Mouse (Mus musculus): Measurements from ENCODE around the gene Slc5a10. TPM values are rescaled to one million over a fixed set of nuclear protein-coding genes. Genes with fewer than 3 reads are reported as not detected.

Gene Slc5a10
- polyA plus RNA-seq, 1 experiment from 2014 or later: 0.14 TPM

DNA sequence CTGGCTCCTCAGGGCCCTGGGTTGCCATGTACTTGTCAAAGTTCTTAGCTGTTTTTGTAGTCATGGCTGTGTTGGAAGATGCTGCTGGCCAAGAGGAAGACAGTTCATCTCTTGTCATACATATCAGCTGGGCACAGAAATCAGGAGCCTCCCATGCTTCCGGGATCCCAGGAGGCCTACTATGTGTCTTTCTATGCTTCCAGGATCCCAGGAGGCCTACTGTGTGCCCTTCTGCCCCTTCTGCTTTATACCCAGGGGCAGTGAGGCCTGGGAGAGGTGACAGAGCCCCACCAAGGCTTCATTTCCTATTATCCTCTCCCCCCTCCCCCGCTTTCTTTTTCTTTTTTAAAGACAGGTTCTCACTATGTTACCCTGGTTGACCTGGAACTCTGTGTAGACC is 15.0 kb downstream of the Slc5a10 start:
- H3K27me3 ChIP-seq: no peaks in the 10 kb centered on the region
- H3K4me1 ChIP-seq (replicated peaks): peaks cover 10% of the 10 kb centered on the region
- H3K27ac ChIP-seq: no peak overlapping the region
- no peak overlapping the region for H3K4me3 ChIP-seq (replicated peaks)
- no peak for ATAC-seq (ENCODE audit: insufficient number of reproducible peaks, insufficient read depth, low FRiP score, low TSS enrichment, low read depth)
- peaks cover 6% of the 10 kb centered on the region; the same call in 1 of the 2 replicates for H3K36me3 ChIP-seq
- H3K9me3 ChIP-seq: no peaks in the 10 kb centered on the region
- no peak overlapping the region for H3K4me2 ChIP-seq
- WGBS: 97% methylated on average over 2 of the region's 2 CpGs
- no peak overlapping the region for H3K9ac ChIP-seq (replicated peaks)

DNA sequence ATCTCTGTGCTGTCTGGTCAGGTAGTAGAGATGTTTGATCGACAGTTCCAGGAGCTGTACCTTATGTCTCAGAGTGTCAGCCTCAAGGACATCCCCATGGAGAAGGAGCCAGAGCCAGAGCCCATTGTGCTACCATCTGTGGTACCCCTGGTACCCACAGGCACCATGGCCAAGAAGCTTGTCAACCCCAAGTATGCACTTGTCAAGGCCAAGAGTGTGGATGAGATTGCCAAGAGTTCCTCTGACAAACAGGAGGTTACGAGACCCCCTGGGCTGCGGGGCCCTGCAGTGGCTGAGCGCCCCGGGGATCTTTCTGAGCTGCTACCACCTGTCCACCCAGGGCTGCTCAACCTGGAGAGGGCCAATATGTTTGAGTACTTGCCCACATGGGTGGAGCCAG is 18.1 kb downstream of the Slc5a10 start:
- WGBS: 93% methylated on average over 5 of the region's 5 CpGs
- ATAC-seq (ENCODE audit: insufficient number of reproducible peaks, insufficient read depth, low FRiP score, low TSS enrichment, low read depth): no peak
- Histone ChIP-seq H3K27me3 (no peaks in the 10 kb centered on the region), H3K4me1 (replicated peaks) (0 out of 2 replicates have a peak, but pooled peaks cover 3% of the 10 kb centered on the region), H3K4me3 (replicated peaks) (no peak overlapping the region), H3K9ac (replicated peaks) (no peak overlapping the region), H3K9me3 (no peaks in the 10 kb centered on the region), H3K27ac (no peak overlapping the region), H3K36me3 (peaks cover 6% of the 10 kb centered on the region; the same call in 1 of the 2 replicates), H3K4me2 (no peak overlapping the region)

GRCm38 (mm10) chr11:61701696-61702095 is 18.9 kb downstream of the Slc5a10 start:
- WGBS: 81% methylated on average over 5 of the region's 5 CpGs
- Histone ChIP-seq H3K4me1 (replicated peaks) (0 out of 2 replicates have a peak, but pooled peaks cover 3% of the 10 kb centered on the region), H3K27ac (no peak overlapping the region), H3K27me3 (no peaks in the 10 kb centered on the region), H3K36me3 (peaks cover 6% of the 10 kb centered on the region; the same call in 1 of the 2 replicates), H3K9ac (replicated peaks) (no peak overlapping the region), H3K4me3 (replicated peaks) (no peak overlapping the region), H3K9me3 (no peaks in the 10 kb centered on the region), H3K4me2 (no peak overlapping the region)
- no peak for ATAC-seq (ENCODE audit: insufficient number of reproducible peaks, insufficient read depth, low FRiP score, low TSS enrichment, low read depth)

DNA sequence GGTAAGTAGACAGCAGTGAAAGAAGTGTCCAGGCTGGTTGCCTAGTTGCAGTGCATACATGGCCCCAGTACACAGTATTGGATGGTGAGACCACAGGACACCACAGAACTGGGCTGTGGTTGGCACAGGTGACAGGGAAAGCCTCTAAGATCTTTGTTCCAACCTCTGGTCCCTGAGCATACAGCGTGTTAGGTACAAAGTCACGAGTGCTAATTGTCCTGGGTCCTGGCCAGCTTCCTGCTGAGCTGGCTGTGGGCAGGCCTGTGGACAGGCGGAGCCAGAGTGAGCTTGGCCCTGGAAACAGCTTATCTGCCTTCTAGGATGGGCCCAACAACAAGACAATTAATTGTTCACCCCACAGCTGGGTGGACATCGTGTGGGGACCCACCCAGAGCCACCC is 20.7 kb downstream of the Slc5a10 start:
- no peak for ATAC-seq (ENCODE audit: insufficient number of reproducible peaks, insufficient read depth, low FRiP score, low TSS enrichment, low read depth)
- peaks cover 6% of the 10 kb centered on the region; the same call in 1 of the 2 replicates for H3K36me3 ChIP-seq
- no peaks in the 10 kb centered on the region for H3K9me3 ChIP-seq
- H3K9ac ChIP-seq (replicated peaks): no peak overlapping the region
- WGBS: 63% methylated on average over 4 of the region's 4 CpGs
- H3K4me2 ChIP-seq: no peak overlapping the region
- H3K27me3 ChIP-seq: no peaks in the 10 kb centered on the region
- no peak overlapping the region for H3K4me3 ChIP-seq (replicated peaks)
- H3K27ac ChIP-seq: no peak overlapping the region
- H3K4me1 ChIP-seq (replicated peaks): 0 out of 2 replicates have a peak, but pooled peaks cover 3% of the 10 kb centered on the region

GRCm38 (mm10) chr11:61699460-61699859 is 21.2 kb downstream of the Slc5a10 start:
- Histone ChIP-seq H3K27me3 (no peaks in the 10 kb centered on the region), H3K27ac (no peak overlapping the region), H3K4me3 (replicated peaks) (no peak overlapping the region), H3K4me2 (no peak overlapping the region), H3K36me3 (peaks cover 6% of the 10 kb centered on the region; the same call in 1 of the 2 replicates), H3K4me1 (replicated peaks) (0 out of 2 replicates have a peak, but pooled peaks cover 3% of the 10 kb centered on the region), H3K9ac (replicated peaks) (no peak overlapping the region), H3K9me3 (no peaks in the 10 kb centered on the region)
- ATAC-seq (ENCODE audit: insufficient number of reproducible peaks, insufficient read depth, low FRiP score, low TSS enrichment, low read depth): no peak
- WGBS: 83% methylated on average over 5 of the region's 5 CpGs

DNA sequence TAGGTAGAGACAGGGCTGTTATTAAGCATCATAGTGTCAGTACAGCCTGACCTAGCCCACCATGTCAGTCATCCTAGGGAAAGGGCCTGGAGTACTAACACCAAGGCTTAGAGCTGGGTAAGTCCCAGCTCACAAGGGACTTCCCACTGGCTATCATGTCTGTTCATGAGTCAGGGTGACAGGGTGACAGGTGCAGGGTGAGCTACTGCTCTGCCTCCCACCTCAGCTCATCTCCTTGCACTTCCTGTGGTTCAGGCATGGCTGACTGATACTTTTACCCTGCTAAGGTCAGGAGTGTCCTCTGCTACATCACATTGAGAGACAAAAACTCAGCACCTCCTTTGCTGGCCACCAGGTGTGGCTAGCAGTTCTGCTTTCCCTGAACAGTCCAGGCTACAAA is 21.8 kb downstream of the Slc5a10 start:
- Histone ChIP-seq H3K36me3 (peaks cover 6% of the 10 kb centered on the region; the same call in 1 of the 2 replicates), H3K9me3 (no peaks in the 10 kb centered on the region), H3K27ac (no peak overlapping the region), H3K9ac (replicated peaks) (no peak overlapping the region), H3K4me1 (replicated peaks) (0 out of 2 replicates have a peak, but pooled peaks cover 3% of the 10 kb centered on the region), H3K27me3 (no peaks in the 10 kb centered on the region), H3K4me2 (no peak overlapping the region), H3K4me3 (replicated peaks) (no peak overlapping the region)
- ATAC-seq (ENCODE audit: insufficient number of reproducible peaks, insufficient read depth, low FRiP score, low TSS enrichment, low read depth): no peak

GRCm38 (mm10) chr11:61692996-61693395 is 27.6 kb downstream of the Slc5a10 start:
- 93% methylated on average over 5 of the region's 5 CpGs for WGBS
- no peaks in the 10 kb centered on the region for H3K27me3 ChIP-seq
- H3K36me3 ChIP-seq: no peaks in the 10 kb centered on the region
- no peak overlapping the region for H3K4me3 ChIP-seq (replicated peaks)
- ATAC-seq (ENCODE audit: insufficient number of reproducible peaks, insufficient read depth, low FRiP score, low TSS enrichment, low read depth): no peak
- no peak overlapping the region for H3K4me2 ChIP-seq
- H3K9me3 ChIP-seq: no peaks in the 10 kb centered on the region
- no peaks in the 10 kb centered on the region for H3K4me1 ChIP-seq (replicated peaks)
- H3K27ac ChIP-seq: no peak overlapping the region
- no peak overlapping the region for H3K9ac ChIP-seq (replicated peaks)

- H3K4me1 ChIP-seq (replicated peaks): peaks cover 13% of the 10 kb centered on the region
- no peaks in the 10 kb centered on the region for H3K36me3 ChIP-seq
- H3K4me3 ChIP-seq (replicated peaks): no peak overlapping the region
- H3K9ac ChIP-seq (replicated peaks): no peak overlapping the region
- H3K27me3 ChIP-seq: peaks cover 39% of the 10 kb centered on the region
- no peaks in the 10 kb centered on the region for H3K9me3 ChIP-seq
- ATAC-seq (ENCODE audit: insufficient number of reproducible peaks, insufficient read depth, low FRiP score, low TSS enrichment, low read depth): no peak
- H3K4me2 ChIP-seq: no peak overlapping the region
- WGBS: 51% methylated on average over 2 of the region's 2 CpGs
- H3K27ac ChIP-seq: no peak overlapping the region
Measured at GRCm38 (mm10) chr11:61687595-61687994, 33.0 kb downstream of the Slc5a10 start.

GRCm38 (mm10) chr11:61686906-61687453 is 33.6 kb downstream of the Slc5a10 start:
- H3K4me1 ChIP-seq (replicated peaks): peaks cover 13% of the 10 kb centered on the region
- H3K27me3 ChIP-seq: peaks cover 40% of the 10 kb centered on the region
- WGBS: 46% methylated on average over 10 of the region's 10 CpGs
- no peak overlapping the region for H3K9ac ChIP-seq (replicated peaks)
- no peak overlapping the region for H3K4me3 ChIP-seq (replicated peaks)
- ATAC-seq (ENCODE audit: insufficient number of reproducible peaks, insufficient read depth, low FRiP score, low TSS enrichment, low read depth): no peak
- no peaks in the 10 kb centered on the region for H3K36me3 ChIP-seq
- no peaks in the 10 kb centered on the region for H3K9me3 ChIP-seq
- no peak overlapping the region for H3K27ac ChIP-seq
- H3K4me2 ChIP-seq: no peak overlapping the region

DNA sequence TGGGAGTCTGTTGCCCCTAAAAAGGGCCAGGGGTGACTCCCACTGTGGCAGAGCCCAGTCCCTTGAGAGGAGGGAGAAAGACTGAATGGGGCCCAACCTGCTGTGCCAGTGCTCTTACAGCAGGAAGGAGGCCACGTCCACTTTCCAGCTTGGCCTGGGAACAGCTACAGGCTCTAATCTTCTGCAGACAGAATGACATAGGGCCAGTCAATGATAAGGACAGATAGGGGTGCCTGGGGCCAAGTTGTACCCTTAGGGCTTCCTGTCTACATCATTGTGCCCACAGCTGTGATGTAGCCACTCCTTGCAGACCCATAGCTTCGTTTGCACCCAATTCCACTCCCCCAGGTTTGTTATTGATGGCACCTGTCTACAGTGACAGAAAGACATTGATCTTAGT is 34.5 kb downstream of the Slc5a10 start:
- peaks cover 40% of the 10 kb centered on the region for H3K27me3 ChIP-seq
- no peak overlapping the region for H3K4me2 ChIP-seq
- WGBS: 40% methylated on average over 2 of the region's 2 CpGs
- no peak overlapping the region for H3K27ac ChIP-seq
- peaks cover 13% of the 10 kb centered on the region for H3K4me1 ChIP-seq (replicated peaks)
- no peaks in the 10 kb centered on the region for H3K36me3 ChIP-seq
- no peak for ATAC-seq (ENCODE audit: insufficient number of reproducible peaks, insufficient read depth, low FRiP score, low TSS enrichment, low read depth)
- no peak overlapping the region for H3K9ac ChIP-seq (replicated peaks)
- no peak overlapping the region for H3K4me3 ChIP-seq (replicated peaks)
- no peaks in the 10 kb centered on the region for H3K9me3 ChIP-seq

DNA sequence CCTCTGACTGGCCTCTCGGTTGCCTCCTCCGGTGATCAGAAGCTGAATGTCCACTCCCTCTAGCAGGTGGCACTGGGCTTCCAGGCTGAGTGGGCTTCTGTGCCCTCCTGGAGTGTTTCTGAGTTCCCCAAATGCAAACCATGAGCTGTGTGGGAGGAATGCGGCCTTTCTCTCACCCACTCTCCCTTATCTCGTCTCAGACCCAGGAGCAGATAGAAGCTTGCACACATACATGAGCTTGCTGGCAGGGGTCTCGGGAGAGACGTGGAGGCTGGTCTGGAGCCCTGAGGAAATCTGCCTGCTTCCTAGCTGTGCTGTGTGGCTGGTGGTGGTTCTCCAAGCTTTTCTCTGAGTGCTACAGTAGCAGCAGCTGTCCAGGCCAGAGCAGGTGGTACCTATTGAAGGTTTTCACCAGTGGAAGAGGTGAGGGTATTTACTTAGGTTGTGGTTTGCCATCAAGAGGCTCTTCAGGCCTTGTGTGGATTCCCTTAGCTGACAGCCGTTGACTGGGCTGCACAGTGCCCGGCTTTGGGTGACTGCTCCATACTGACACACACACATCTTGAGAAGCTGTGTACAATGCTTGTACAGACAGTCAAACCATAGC is 35.4 kb downstream of the Slc5a10 start:
- WGBS: 81% methylated on average over 8 of the region's 8 CpGs
- Histone ChIP-seq H3K27ac (no peak overlapping the region), H3K4me3 (replicated peaks) (peak overlapping the region; percentile 49; the same call in 1 of the 2 replicates), H3K9ac (replicated peaks) (no peak overlapping the region), H3K9me3 (no peaks in the 10 kb centered on the region), H3K4me2 (peak overlapping the region; percentile 67), H3K4me1 (replicated peaks) (peaks cover 13% of the 10 kb centered on the region), H3K27me3 (peaks cover 40% of the 10 kb centered on the region), H3K36me3 (no peaks in the 10 kb centered on the region)
- ATAC-seq (ENCODE audit: insufficient number of reproducible peaks, insufficient read depth, low FRiP score, low TSS enrichment, low read depth): no peak

All from limb, embryonic 12.5 days (tissue).